Comparison of ENCODE assay signal across 13 mouse cellular contexts in the genomic region with DNA sequence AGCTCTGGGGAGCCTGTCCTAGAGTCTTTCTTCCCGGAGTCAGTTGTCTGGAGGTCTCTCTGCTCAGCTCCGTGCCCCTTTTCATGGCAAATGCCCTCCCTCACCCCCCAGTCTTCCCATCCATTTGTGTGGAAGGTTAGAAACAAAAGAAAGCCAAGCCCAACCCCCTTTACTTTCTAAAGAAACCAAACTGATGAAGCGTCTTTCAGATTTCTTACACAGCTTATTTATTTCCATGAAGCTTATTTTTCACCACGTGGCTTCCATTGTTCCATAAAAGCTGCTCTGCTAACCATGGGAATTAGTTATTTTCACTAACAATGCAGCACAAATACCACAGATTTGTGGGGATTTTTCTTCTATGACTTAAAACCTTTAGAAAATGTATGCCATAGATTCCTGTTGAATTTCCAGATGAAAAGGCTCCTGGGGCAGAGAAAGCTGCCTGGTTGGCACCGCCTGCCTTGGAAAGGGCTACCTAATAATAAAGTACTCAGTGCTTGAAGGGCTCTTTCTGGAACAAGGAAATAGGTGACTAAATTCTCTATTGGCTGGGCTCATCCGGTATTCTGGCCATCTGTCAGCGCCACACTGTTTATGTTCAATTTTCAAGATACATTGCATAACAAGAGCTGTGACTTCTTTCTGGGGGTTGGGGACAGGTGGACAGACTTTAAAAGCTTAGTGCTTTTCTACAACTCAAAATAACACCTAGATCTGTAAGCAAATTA.
DNase-seq lines count a peak whose midpoint lies in the region; ATAC-seq lines count a peak whose summit lies in the region.
"Had no signal": no experiment of that assay in that cellular context is flagged by ENCODE, and none has a peak within 500 bp of the region (broad histone marks: within the 10 kb centered on the region; RNA-seq: fewer than 3 reads in every experiment).

No protein-coding gene starts in this region.

- no peak overlapping the region for H3K27ac ChIP-seq in midbrain, embryonic 12.5 days (replicated peaks)
- H3K27ac ChIP-seq in midbrain, embryonic 15.5 days, result no peak overlapping the region
- no peak overlapping the region for H3K27ac ChIP-seq in embryonic facial prominence, embryonic 14.5 days (replicated peaks; ENCODE audit: low read depth, low read length)
- no peak overlapping the region for H3K27ac ChIP-seq in kidney, embryonic 14.5 days (ENCODE audit: low read depth, low read length)

- H3K4me1 ChIP-seq in midbrain, embryonic 12.5 days, result peaks cover 5% of the 10 kb centered on the region; the same call in 1 of the 2 replicates
- 0 out of 2 replicates have a peak, but pooled peaks cover 8% of the 10 kb centered on the region for H3K4me1 ChIP-seq in midbrain, embryonic 15.5 days
- no peaks in the 10 kb centered on the region for H3K4me1 ChIP-seq in embryonic facial prominence, embryonic 14.5 days (ENCODE audit: control insufficient read depth, insufficient read depth, low read length)
- H3K4me1 ChIP-seq in kidney, embryonic 14.5 days (ENCODE audit: control insufficient read depth, insufficient read depth, low read length), result no peaks in the 10 kb centered on the region

- 26% methylated on average over 7 of the region's 7 CpGs for WGBS in midbrain, embryonic 12.5 days
- WGBS in midbrain, embryonic 15.5 days, result 23% methylated on average over 7 of the region's 7 CpGs
- WGBS in embryonic facial prominence, embryonic 14.5 days, result 44% methylated on average over 7 of the region's 7 CpGs
- WGBS in kidney, embryonic 14.5 days, result 71% methylated on average over 7 of the region's 7 CpGs

- ATAC-seq in cerebellum, adult (ENCODE audit: insufficient number of reproducible peaks, low FRiP score, low TSS enrichment), result peak; percentile 98
- ATAC-seq in midbrain, embryonic 12.5 days (ENCODE audit: low FRiP score, low read depth), result peak; percentile 44; the same call in 1 of the 2 replicates
- no peak for ATAC-seq in midbrain, embryonic 15.5 days (replicated peaks)
- ATAC-seq in embryonic facial prominence, embryonic 14.5 days (ENCODE audit: low read depth), result no peak; the same call in 1 of the 2 replicates
- ATAC-seq in monocyte, adult 5-6 weeks (replicated peaks; ENCODE audit: insufficient number of reproducible peaks, low FRiP score, low TSS enrichment, poor library complexity, severe bottlenecking), result no peak
- no peak for ATAC-seq in kidney, embryonic 14.5 days (ENCODE audit: low FRiP score, low TSS enrichment)
- ATAC-seq: intestine, embryonic 16.5 days had no signal

- no peak overlapping the region for H3K4me2 ChIP-seq in midbrain, embryonic 12.5 days (replicated peaks)
- no peak overlapping the region for H3K4me2 ChIP-seq in midbrain, embryonic 15.5 days
- H3K4me2 ChIP-seq in embryonic facial prominence, embryonic 14.5 days (ENCODE audit: low read depth, low read length), result no peak overlapping the region
- no peak overlapping the region for H3K4me2 ChIP-seq in kidney, embryonic 14.5 days (replicated peaks; ENCODE audit: low read depth, low read length)

- no peak overlapping the region for H3K4me3 ChIP-seq in midbrain, embryonic 12.5 days
- no peak overlapping the region for H3K4me3 ChIP-seq in midbrain, embryonic 15.5 days
- no peak overlapping the region for H3K4me3 ChIP-seq in embryonic facial prominence, embryonic 14.5 days (ENCODE audit: low read depth, low read length)
- no peak overlapping the region for H3K4me3 ChIP-seq in kidney, embryonic 14.5 days (ENCODE audit: low read length)

- no peaks in the 10 kb centered on the region for H3K9me3 ChIP-seq in midbrain, embryonic 12.5 days
- no peaks in the 10 kb centered on the region for H3K9me3 ChIP-seq in midbrain, embryonic 15.5 days
- H3K9me3 ChIP-seq in embryonic facial prominence, embryonic 14.5 days (ENCODE audit: control insufficient read depth, low read length), result no peaks in the 10 kb centered on the region
- no peaks in the 10 kb centered on the region for H3K9me3 ChIP-seq in kidney, embryonic 14.5 days (ENCODE audit: control insufficient read depth, low read length)

- no peak for DNase-seq in cerebellum, postnatal 4 days (ENCODE audit: low spot score in 2 of 2)
- DNase-seq in embryonic facial prominence, embryonic 14.5 days (ENCODE audit: low spot score), result peak; percentile 27
- no peak for DNase-seq in layer of hippocampus, adult 9-11 months
- DNase-seq: embryo, embryonic 11 days; kidney, postnatal 10 days; right cerebral cortex, postnatal 25 days; thymus, adult 2 months had no signal

- H3K27me3 ChIP-seq in midbrain, embryonic 12.5 days, result no peaks in the 10 kb centered on the region
- no peaks in the 10 kb centered on the region for H3K27me3 ChIP-seq in midbrain, embryonic 15.5 days (replicated peaks)
- H3K27me3 ChIP-seq in embryonic facial prominence, embryonic 14.5 days (replicated peaks; ENCODE audit: control insufficient read depth, insufficient read depth, low read length), result no peaks in the 10 kb centered on the region
- H3K27me3 ChIP-seq in kidney, embryonic 14.5 days (ENCODE audit: control insufficient read depth, insufficient read depth, low read length), result no peaks in the 10 kb centered on the region

- H3K36me3 ChIP-seq in midbrain, embryonic 12.5 days, result no peaks in the 10 kb centered on the region
- H3K36me3 ChIP-seq in midbrain, embryonic 15.5 days (replicated peaks), result no peaks in the 10 kb centered on the region
- no peaks in the 10 kb centered on the region for H3K36me3 ChIP-seq in embryonic facial prominence, embryonic 14.5 days (ENCODE audit: control insufficient read depth, insufficient read depth, low read length)
- no peaks in the 10 kb centered on the region for H3K36me3 ChIP-seq in kidney, embryonic 14.5 days (ENCODE audit: control insufficient read depth, insufficient read depth, low read length)

- no peak overlapping the region for H3K9ac ChIP-seq in midbrain, embryonic 12.5 days (replicated peaks)
- H3K9ac ChIP-seq in midbrain, embryonic 15.5 days, result no peak overlapping the region
- H3K9ac ChIP-seq in embryonic facial prominence, embryonic 14.5 days (ENCODE audit: low read depth, low read length), result no peak overlapping the region
- H3K9ac ChIP-seq in kidney, embryonic 14.5 days (ENCODE audit: low read depth, low read length), result no peak overlapping the region

Comparison
In these comparisons a context has a peak if more than half of its experiments do, and no peak if none do; other contexts are left out.
1. ATAC-seq: peak in cerebellum, adult (single experiment) and midbrain, embryonic 12.5 days (single experiment); none in midbrain, embryonic 15.5 days (single experiment), embryonic facial prominence, embryonic 14.5 days (single experiment), monocyte, adult 5-6 weeks (single experiment) and kidney, embryonic 14.5 days (single experiment).